Mouse (Mus musculus): Measurements from ENCODE around the gene Ankrd40.

GRCm38 (mm10) chr11:94312733-94313132 is 15.1 kb upstream of the Ankrd40 start:
- TF ChIP-seq POLR2A (IDR thresholded peaks at IDR 0.05; ENCODE audit: borderline replicate concordance, control insufficient read depth, low read depth, low read length) (no peak), CTCF (IDR thresholded peaks at IDR 0.05; ENCODE audit: control insufficient read depth, insufficient read depth, low read length) (no peak)

Data from bone marrow, adult 2 months (tissue).